Mouse (Mus musculus) intestine, embryonic 16.5 days (tissue): ENCODE measurements around the gene Cyp2j9. TPM values are rescaled to one million over a fixed set of nuclear protein-coding genes. Genes with fewer than 3 reads are reported as not detected.
"Not testable (repeated sequence)": the region's sequence is repeated elsewhere in the genome, so short reads cannot be mapped to it uniquely, and the experiment has no call there.

ENCODE experiments used
- ATAC-seq: fragments of 200-750 bp; cut with Nextera tagmentation; 2 replicates; pipeline ENCODE4 v1.8.0; 2017; ENCODE audit warnings: moderate TSS enrichment, moderate library complexity
- H3K27ac ChIP-seq: fragments of 300-500 bp; sonication (generic); 2 replicates; pipeline ENCODE4 v1.5.1; 2014; ENCODE audit warnings: mild to moderate bottlenecking, low read length
- H3K27me3 ChIP-seq: fragments of 300-500 bp; sonication (generic); replicated peaks from 2 replicates; pipeline ENCODE4 v1.6.1; 2014; ENCODE audit warnings: low read length, control low read depth, mixed read lengths; ENCODE audit not compliant: control insufficient read depth, insufficient read depth
- H3K36me3 ChIP-seq: fragments of 300-500 bp; sonication (generic); 2 replicates; pipeline ENCODE4 v1.6.1; 2014; ENCODE audit warnings: low read length, control low read depth; ENCODE audit not compliant: control insufficient read depth, insufficient read depth
- H3K4me1 ChIP-seq: fragments of 300-500 bp; sonication (generic); 2 replicates; pipeline ENCODE4 v1.6.1; 2014; ENCODE audit warnings: low read length, control low read depth, mixed read lengths; ENCODE audit not compliant: control insufficient read depth, insufficient read depth
- H3K4me2 ChIP-seq: fragments of 300-500 bp; sonication (generic); 2 replicates; pipeline ENCODE4 v1.6.1; 2014; ENCODE audit warnings: low read depth, low read length, control low read depth
- H3K4me3 ChIP-seq: fragments of 300-500 bp; sonication (generic); 2 replicates; pipeline ENCODE4 v1.5.1; 2014; ENCODE audit warnings: mild to moderate bottlenecking, low read length
- H3K9ac ChIP-seq: fragments of 300-500 bp; sonication (generic); 2 replicates; pipeline ENCODE4 v1.6.1; 2014; ENCODE audit warnings: low read depth, low read length
- H3K9me3 ChIP-seq: fragments of 300-500 bp; sonication (generic); 2 replicates; pipeline ENCODE4 v1.6.1; 2016; ENCODE audit warnings: low read length, control low read depth; ENCODE audit not compliant: control insufficient read depth
- WGBS: fragments of 180-500 bp; shearing (Covaris S2); extraction: QIAGEN DNeasy Blood & Tissue Kit; methylation state at CpG from one replicate; pipeline ENCODE4 v1.1.7; 2014; 5-methylcytosine and 5-hydroxymethylcytosine counted together
- polyA plus RNA-seq: library from polyadenylated mRNA; unstranded; fragments of >200 nt; fragmentation: Nextera tagmentation; extraction: Ambion mirVana; gene quantifications from 2 replicates; pipeline ENCODE4 v1.2.1, GENCODE M21; 2015

Cyp2j9 gene
- 4.2 TPM in 2 replicates for polyA plus RNA-seq

- Histone ChIP-seq H3K36me3 (no peaks in the 10 kb centered on the region), H3K4me1 (peaks cover 14% of the 10 kb centered on the region; the same call in 1 of the 2 replicates), H3K9ac (peak within 1 kb of the TSS; percentile 69), H3K27ac (peak within 1 kb of the TSS; percentile 79), H3K4me3 (peak within 1 kb of the TSS; percentile 49), H3K9me3 (no peaks in the 10 kb centered on the region), H3K4me2 (peak within 1 kb of the TSS; percentile 75), H3K27me3 (no peaks in the 10 kb centered on the region)
- peak; percentile 93 for ATAC-seq
- 5% methylated on average over 18 of the region's 18 CpGs for WGBS
Observed at GRCm38 (mm10) chr4:96590911-96591790, at the start of gene Cyp2j9. Gene Cyp2j9, minus strand, starts transcription at chr4:96591578.

GRCm38 (mm10) chr4:96635455-96635854, 44.1 kb upstream of the Cyp2j9 start:
- Histone ChIP-seq H3K9me3 (no peaks in the 10 kb centered on the region), H3K36me3 (no peaks in the 10 kb centered on the region), H3K9ac (no peak overlapping the region), H3K4me2 (no peak overlapping the region), H3K4me1 (no peaks in the 10 kb centered on the region), H3K27me3 (no peaks in the 10 kb centered on the region), H3K4me3 (no peak overlapping the region), H3K27ac (no peak overlapping the region)
- no peak for ATAC-seq
- 77% methylated on average over 1 of the region's 1 CpGs for WGBS

DNA sequence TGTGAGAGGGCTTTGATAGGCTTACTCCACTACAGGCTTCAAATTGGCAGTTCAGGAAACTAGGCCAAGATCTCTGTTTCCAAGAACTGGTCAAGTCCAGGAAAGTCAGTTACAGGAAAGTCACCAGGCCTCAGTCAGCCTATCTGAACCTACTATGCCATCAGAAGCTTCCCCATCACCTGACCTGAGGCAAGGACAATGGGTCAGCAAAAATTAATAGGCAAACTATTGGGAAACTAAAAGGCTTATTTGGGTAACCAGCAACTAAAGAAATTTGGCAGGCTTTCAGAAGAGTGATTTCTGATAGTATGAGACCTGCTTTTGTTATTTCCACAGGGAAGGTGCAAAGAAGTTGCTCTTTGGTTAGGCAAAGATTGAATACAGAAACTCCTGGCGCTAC, 31.1 kb upstream of the Cyp2j9 start:
- Histone ChIP-seq H3K4me2 (no peak overlapping the region), H3K4me3 (no peak overlapping the region), H3K27me3 (no peaks in the 10 kb centered on the region), H3K9ac (no peak overlapping the region), H3K9me3 (no peaks in the 10 kb centered on the region), H3K36me3 (no peaks in the 10 kb centered on the region), H3K27ac (no peak overlapping the region), H3K4me1 (no peaks in the 10 kb centered on the region)
- 91% methylated on average over 1 of the region's 1 CpGs for WGBS
- ATAC-seq: no peak

GRCm38 (mm10) chr4:96591791-96592150, 393 bp upstream of the Cyp2j9 start:
- 45% methylated on average over 4 of the region's 4 CpGs for WGBS
- peaks cover 14% of the 10 kb centered on the region; the same call in 1 of the 2 replicates for H3K4me1 ChIP-seq
- H3K27me3 ChIP-seq: no peaks in the 10 kb centered on the region
- H3K27ac ChIP-seq: peak overlapping the region; percentile 79
- peak overlapping the region; percentile 75 for H3K4me2 ChIP-seq
- H3K9ac ChIP-seq: peak overlapping the region; percentile 69; the same call in 1 of the 2 replicates
- ATAC-seq: peak; percentile 83
- no peaks in the 10 kb centered on the region for H3K36me3 ChIP-seq
- no peaks in the 10 kb centered on the region for H3K9me3 ChIP-seq
- peak overlapping the region; percentile 49 for H3K4me3 ChIP-seq

- Histone ChIP-seq H3K4me3 (no peak overlapping the region), H3K9ac (no peak overlapping the region), H3K27me3 (no peaks in the 10 kb centered on the region), H3K9me3 (no peaks in the 10 kb centered on the region), H3K4me1 (no peaks in the 10 kb centered on the region), H3K36me3 (no peaks in the 10 kb centered on the region), H3K27ac (no peak overlapping the region), H3K4me2 (no peak overlapping the region)
- 71% methylated on average over 1 of the region's 1 CpGs for WGBS
- no peak for ATAC-seq
Observed at GRCm38 (mm10) chr4:96581425-96582088, 9.8 kb downstream of the Cyp2j9 start.

DNA sequence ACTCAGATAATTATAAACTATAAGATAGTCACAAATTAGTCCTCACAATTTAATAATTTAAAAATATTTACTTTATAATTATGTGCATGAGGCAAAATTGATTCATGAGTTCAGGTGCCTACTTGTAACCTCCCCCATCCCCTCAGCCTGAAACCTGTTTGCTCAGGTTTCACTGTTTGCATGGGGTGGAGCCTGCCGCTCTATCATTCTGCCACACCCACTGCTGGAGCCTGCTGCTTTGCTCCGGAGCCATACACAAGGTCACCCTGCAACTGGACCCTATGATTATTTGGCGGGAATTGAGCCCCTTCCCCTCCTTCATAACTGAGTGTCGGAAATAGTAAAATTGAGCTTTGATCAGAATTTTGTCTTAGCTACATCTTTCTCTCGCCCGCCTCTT, 11.0 kb downstream of the Cyp2j9 start:
- not testable (repeated sequence) for H3K4me1 ChIP-seq, H3K36me3 ChIP-seq, H3K9ac ChIP-seq, H3K27me3 ChIP-seq, H3K27ac ChIP-seq, H3K4me2 ChIP-seq, H3K4me3 ChIP-seq, H3K9me3 ChIP-seq
- 50% methylated on average over 6 of the region's 6 CpGs for WGBS
- peak; percentile 92 for ATAC-seq

DNA sequence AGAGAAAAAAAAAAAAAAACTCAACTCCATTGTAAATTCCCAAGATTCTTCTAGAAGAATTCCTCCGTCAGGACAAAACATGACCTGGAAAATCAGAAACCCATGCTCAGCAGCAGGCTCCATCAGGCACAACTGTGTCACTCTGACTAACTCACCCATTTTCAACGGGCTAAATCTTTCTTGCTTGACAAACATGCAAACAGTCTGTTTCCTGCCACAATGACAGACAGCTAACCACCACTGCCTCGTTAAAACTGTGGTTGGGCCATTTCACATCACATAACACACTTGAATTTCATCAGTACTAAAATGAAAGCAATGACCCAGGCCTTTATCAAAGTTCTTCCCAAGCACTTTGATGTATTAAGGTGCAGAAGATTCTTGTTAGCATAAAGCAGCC, 21.9 kb downstream of the Cyp2j9 start:
- ATAC-seq: no peak
- Histone ChIP-seq H3K9ac (no peak overlapping the region), H3K4me1 (no peaks in the 10 kb centered on the region; the same call in 1 of the 2 replicates), H3K27me3 (no peaks in the 10 kb centered on the region), H3K4me3 (no peak overlapping the region), H3K27ac (no peak overlapping the region), H3K9me3 (no peaks in the 10 kb centered on the region), H3K36me3 (no peaks in the 10 kb centered on the region), H3K4me2 (no peak overlapping the region)
- WGBS: 50% methylated on average over 3 of the region's 3 CpGs

GRCm38 (mm10) chr4:96567988-96568387, 23.4 kb downstream of the Cyp2j9 start:
- Histone ChIP-seq H3K4me1 (no peaks in the 10 kb centered on the region; the same call in 1 of the 2 replicates), H3K27me3 (no peaks in the 10 kb centered on the region), H3K9me3 (no peaks in the 10 kb centered on the region), H3K4me3 (no peak overlapping the region), H3K27ac (no peak overlapping the region), H3K36me3 (no peaks in the 10 kb centered on the region), H3K4me2 (no peak overlapping the region), H3K9ac (no peak overlapping the region)
- 56% methylated on average over 1 of the region's 1 CpGs for WGBS
- peak; percentile 92 for ATAC-seq

DNA sequence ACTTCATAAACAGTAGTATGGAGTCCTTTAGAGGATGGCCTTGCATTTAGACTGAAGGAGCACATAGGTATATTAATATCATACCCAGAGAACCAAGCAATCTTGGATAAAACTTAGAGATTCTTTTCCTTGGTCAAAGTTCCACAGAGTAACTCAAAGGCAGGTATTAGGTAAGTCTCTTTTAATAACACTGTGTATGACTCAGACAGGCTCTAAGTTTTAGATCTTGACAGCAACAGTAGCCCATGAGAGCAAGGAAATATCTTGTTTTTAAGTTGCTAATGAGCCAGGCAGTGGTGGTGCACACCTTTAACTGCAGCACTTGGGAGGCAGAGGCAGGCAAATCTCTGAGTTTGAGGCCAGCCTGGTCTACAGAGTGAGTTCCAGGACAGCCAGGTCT, 25.6 kb downstream of the Cyp2j9 start:
- H3K36me3 ChIP-seq: no peaks in the 10 kb centered on the region
- H3K4me1 ChIP-seq: no peaks in the 10 kb centered on the region; the same call in 1 of the 2 replicates
- H3K9ac ChIP-seq: no peak overlapping the region
- H3K27me3 ChIP-seq: no peaks in the 10 kb centered on the region
- H3K9me3 ChIP-seq: no peaks in the 10 kb centered on the region
- H3K4me3 ChIP-seq: no peak overlapping the region
- no peak overlapping the region for H3K4me2 ChIP-seq
- peak; percentile 52 for ATAC-seq
- H3K27ac ChIP-seq: no peak overlapping the region
